Mouse (Mus musculus) left cerebral cortex, postnatal 10 days (tissue): ENCODE measurements around the gene Akap13. TPM values are rescaled to one million over a fixed set of nuclear protein-coding genes. Genes with fewer than 3 reads are reported as not detected.

Source experiments
- DNase-seq, 2 experiments: peaks; one replicate each; pipeline ENCODE4 v3.0.0; 2021 to 2022; ENCODE audit warnings: low spot score in 2 of 2, mixed read lengths in 1 of 2; ENCODE audit errors: extremely low spot score in 1 of 2
- intact Hi-C: fragments of 180-260 bp; cut with DNase I; formaldehyde crosslinking; loops from one replicate; pipeline ENCODE4 v1.15.1; 2025
- total RNA-seq, 2 experiments: library from RNA; stranded (reverse); gene quantifications; 2 replicates each; pipeline ENCODE4 v1.2.3; 2021

The Akap13 gene
- 10 to 100 TPM; 23.3 to 25.8 TPM for total RNA-seq

DNA sequence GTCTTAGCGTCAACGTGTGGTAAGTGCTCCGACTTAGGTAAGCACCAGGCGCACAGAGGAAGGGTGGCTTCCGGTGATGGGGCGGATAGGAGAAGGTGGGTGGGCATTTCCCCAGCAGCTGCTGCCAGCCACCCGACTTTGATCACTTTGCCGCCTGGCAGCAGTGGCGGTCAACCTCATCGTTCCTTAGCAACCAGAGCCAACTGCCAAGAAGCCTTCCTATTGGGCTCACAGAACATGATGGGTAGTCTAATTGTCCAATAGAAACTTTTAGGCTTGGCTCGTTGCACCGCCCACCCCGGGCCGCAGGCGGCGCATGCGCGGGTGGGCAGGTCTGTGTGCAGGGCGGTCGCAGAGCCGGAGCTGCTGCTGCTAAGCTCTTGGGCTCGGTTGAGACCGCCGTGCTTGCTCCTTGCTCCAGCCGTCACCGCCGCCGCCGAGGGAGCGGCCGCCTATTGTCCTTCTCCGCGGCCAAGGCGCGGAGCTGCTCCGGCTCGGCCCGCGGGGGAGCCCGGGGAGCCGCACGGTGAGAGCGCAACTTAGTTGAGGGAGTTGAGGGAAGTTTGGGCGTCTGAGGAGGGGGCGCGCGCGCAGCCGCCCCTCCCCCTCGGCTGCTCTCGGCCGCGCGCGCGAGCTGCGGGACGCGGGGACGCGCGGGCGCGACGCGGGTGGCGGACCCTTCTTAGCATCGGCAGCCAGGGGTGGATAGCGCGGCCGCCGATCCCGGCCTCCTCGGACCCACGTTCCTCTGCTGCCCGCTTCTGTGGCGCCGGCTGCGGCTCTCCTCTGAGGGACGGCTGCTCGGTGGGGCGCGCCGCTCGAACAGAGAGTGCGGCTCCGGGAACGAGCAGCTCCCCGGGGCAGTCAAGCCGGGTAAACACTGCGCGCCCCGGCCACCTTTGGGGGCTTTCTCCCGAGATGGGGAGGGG is at the start of gene Akap13:
Gene Akap13 (plus strand): TSS at position 312 of the 929 bp plus-strand sequence.
- DNase-seq: peak; percentile 96 to 97

DNA sequence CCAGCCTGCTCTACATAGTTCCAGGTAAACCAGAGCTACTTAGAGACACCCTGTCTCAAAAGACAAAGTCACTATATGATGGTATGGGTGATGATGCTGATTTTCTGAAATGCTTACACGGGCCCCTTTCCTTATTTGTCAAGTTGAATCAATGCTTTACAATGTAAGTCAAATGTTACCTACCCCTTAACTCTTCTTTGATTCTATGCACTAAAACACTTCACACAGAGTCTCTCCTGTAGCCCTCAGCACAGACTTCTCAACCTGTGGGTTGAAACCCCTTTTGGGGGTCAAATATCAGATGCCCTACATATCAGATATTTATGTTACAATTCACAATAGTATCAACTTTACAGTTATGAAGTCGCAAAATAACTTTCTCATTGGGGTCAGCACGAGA is 44.7 kb upstream of the Akap13 start:
- intact Hi-C loops: no loop called here

More for the DNA sequence above, at the start of gene Akap13:
- intact Hi-C loops: loop anchor here (5.0 kb wide), 1 partner anchor 102 kb away; no protein-coding TSS in a partner anchor

DNA sequence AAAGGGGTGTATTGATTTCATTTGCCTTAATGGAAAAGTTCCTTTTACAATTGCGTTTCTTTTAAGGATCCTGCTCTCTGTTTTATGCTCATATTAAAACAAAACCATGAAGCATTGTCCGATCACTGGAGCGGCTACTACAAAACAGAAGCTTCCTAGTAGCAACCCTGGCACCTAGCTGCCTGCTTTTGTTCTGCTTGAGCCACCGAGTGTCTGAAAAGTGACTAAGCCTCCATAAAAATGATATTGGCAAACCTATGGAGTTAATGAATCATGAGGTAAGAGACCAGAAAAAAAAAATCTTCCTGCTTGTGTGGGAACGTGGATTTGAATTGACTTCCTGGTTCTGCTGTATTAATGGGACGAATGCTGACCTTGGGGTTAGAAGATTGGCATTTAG is 44.1 kb upstream of the Akap13 start:
- no peak for DNase-seq
- intact Hi-C loops: no loop called here

More for the DNA sequence above, 44.7 kb upstream of the Akap13 start:
- DNase-seq: no peak

DNA sequence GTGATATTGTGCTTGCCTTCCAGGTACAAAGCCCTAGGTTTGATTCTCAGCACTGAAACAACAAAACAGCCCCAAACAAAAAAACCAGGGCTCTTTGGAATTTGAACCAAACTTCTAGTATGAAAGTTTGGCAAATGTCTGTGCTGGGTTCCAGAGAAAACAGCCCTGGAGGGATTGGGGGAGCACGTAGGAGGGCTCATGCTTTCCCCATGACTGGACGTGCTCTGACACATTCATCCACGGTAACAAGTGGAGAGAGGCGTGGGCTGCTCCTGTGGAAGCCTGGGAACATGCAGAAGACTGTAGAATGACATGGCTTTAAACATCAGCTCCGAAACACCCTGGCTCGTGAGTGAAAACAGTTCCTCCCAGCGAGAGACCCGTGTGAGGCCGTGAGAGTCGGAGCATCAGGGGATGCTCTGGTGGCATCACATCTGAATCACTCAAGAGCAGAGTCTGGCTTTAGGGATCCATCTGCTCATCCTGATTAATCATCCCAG is 43.3 kb upstream of the Akap13 start:
- intact Hi-C loops: no loop called here
- DNase-seq: no peak

DNA sequence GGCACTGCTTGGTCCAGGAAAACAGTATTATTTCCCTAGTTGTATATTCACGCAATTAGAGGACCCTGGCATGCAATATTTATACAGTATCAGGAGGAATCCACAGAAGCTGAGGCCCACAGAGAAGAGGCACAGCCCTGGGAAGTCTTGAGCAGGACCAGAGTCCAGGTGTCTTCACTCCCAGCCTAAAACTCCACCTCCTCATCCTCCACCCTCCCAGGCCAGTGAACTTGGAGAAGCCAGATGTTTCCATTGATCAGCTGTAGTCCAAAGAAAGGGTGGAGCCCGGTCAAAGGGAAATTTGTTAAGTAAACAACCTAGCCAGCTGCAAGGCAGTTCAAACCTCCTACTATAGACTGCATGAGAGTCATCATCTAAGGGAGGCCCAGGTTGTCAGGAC is 42.8 kb upstream of the Akap13 start:
- DNase-seq: no peak
- intact Hi-C loops: no loop called here

DNA sequence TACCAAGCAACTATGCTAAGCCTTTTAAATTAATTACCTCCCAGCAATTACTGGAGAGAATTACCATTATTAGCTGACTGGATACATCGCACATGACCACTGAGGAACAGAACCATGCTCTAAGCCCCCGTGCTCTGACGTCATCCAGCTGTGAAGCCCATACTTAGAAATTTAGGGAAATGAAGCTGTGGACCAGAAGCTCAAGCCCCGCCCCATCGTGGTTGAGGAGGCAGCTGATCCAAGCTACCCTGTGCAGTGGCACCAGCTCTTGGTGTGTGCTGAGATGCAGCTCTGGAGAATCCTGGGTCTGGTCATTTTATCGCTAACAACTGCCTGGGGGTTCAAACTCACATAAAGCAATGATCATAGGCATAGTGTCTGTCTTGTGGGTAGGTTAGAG is 41.4 kb upstream of the Akap13 start:
- DNase-seq: no peak
- intact Hi-C loops: no loop called here

DNA sequence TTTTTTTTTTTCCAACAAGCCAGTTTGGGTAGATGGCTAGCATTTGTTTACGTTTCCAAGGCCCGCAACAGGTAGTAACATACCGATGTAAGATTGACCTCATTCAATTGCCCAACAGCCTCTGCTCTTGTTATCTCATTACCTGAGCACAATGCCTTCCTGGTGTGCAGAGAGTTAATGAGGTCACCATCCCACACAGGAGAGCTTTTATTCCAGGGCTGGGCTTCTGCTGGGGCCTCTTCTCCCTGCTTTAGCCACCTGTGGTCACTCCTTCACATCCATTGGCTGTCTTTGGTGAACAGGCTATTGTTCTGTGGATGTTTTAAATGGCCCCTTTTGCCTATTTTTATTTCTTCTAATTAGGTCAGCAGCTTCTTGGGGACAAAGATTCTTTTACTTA is 41.0 kb upstream of the Akap13 start:
- intact Hi-C loops: no loop called here
- DNase-seq: no peak

DNA sequence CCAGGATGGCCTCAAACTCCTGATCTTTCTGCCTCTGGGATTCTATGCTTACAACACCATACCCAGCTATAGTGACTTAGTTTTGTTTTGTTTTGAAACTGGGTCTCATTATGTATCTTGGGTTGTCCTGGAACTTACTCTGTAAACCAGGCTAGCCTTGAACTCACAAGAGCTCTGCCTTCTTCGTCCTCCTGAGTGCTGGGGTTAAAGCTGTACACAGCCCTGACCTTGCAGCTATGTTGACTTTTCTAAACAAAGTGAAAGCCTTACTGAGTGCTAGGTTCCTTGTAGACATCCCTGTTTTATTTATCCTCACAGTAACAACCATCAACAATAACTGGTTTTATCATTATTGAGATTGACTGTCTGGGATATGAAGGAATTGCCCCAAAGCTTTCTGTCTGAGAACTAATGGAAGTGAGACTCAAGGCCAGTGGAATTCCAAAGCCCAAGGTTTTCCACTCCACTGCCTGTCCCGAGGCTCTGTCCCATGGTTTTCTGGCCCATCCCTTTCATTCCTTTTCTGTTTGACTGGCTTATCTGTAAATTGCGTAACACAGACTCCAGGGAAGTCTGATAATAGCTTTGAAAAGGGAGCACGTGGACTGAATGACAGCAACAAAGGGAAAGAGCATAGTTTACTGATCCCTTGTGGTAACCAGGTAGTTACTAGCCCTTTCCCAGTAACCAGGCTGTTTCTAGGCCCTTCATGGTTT is 40.0 kb upstream of the Akap13 start:
- DNase-seq: no peak
- intact Hi-C loops: no loop called here

DNA sequence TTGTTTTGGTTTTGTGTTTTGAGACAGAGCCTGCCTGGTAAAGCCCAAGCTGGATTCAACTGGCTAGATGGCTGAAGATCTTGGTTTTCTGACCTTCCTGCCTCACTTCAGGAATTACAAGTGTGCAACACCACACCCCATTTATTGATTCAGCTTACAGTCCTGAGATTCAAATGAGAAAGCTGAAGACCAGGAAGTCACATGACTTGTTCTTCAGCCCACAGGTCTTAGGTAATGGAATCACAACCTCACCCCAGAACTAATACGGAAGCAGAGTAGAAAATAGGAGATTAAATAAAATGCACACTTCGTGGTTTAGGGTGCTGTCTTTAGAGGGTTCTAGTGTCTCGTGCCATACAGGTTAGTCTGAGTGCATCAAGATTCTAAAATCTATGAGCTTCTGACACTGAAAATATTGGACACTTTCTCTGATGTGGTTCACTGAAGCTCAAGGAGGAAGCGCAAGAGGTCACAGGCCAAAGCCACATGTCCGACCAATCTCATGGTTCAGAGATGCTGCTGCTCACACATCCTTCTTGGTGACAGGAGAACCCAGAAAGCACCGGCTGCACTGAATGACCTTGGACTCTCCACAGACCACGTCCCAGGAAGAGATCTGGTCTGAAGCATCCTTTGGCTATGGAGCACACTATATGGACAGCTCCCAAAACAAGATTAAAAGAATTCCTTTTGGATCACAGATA is 39.3 kb upstream of the Akap13 start:
- intact Hi-C loops: no loop called here
- no peak for DNase-seq

DNA sequence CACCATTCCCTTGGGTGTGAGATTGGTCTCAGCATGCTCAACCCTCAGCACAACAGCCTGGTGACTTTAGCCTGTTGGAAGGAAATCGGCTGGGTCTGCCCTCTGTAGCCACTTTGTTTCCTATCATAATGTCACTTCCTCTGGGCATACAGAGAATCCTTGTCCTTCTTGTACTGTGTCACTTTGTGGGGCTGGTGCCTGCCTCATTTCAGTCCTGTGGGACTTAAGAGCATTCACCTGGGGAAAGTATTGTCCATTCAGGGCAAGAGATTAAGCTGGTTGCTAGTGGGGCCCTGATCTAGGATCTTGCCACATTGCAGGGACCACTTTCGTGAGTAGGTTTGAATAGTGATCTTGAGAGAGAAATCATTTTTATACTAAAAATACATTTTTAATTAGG is 34.4 kb upstream of the Akap13 start:
- intact Hi-C loops: no loop called here

DNA sequence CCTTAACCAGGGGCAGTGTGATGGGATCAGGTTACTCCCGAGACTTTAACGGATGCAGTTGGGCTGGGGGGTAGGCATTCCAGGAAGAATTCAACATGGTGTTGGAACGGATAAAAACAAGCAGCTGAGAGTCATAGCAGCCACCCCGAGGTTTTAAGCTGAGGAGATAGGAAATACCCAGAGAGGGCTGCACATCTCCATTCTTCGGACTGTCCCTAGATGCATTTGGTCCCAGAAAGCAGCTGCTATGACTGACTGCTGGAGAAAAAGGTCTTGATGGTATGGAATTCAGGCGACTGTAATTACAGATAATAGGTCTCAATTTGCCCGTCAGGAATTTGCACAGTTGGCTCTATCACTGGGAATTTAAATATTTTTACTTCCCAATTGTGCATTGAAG is 31.2 kb upstream of the Akap13 start:
- intact Hi-C loops: no loop called here
- no peak for DNase-seq

More for the DNA sequence above, 34.4 kb upstream of the Akap13 start:
- no peak for DNase-seq

DNA sequence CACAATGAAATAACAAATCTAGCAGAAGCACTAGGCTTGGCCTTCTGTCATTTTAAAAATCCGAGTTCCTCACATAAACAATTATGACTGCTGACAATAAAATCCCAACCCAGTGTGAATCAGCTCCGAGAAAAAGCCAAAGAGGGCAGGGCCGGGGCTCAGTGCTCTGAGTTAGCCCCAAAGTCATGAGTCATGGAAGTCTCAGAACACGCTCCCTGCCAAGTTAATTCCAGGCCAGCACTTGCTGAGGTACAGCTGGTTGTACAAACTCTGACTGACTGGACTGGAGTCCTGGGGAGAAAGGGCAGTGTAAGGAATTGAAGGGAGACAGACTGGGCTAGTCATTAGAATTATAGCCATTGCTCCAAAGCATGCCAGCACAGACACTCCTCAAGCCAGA is 28.0 kb upstream of the Akap13 start:
- intact Hi-C loops: no loop called here
- DNase-seq: peak in 1 of 2 experiments; percentile 21

DNA sequence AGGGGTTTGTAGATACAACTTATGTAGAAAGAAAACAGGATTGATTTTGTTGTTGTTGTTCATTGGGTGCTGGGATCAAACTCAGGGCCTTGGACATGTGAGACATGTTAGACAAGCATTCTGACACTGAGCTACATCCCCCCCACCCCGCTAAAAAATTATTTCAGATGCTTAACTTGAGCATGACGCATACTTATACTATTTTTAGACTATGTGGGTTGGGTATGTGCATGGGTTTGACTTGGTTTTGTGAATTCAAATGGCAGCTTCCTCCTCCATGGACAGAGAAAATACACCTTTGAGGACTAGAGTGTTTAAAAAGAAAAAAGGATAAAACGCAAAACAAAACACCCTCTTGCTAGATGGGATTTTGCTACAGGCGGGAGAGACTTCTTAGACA is 26.4 kb upstream of the Akap13 start:
- DNase-seq: no peak
- intact Hi-C loops: no loop called here

DNA sequence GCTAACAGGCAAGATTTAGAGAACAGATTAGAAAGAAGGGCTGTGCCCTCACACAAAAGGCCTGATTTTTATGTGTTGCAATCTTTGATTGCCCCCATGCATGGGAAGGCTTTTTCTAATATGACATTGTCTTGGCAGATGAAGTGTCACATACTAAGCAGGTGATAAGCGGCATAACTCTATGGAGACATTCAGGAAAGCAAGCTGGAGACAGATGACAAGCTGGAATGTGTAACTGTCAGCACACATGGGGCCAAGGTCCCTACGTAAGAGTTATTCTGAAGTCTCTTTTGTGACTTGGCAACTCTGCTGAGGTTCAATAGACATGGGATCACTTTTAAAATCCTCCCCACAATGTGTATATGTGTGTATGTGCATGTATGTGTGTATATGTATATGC is 24.8 kb upstream of the Akap13 start:
- no peak for DNase-seq
- intact Hi-C loops: no loop called here

DNA sequence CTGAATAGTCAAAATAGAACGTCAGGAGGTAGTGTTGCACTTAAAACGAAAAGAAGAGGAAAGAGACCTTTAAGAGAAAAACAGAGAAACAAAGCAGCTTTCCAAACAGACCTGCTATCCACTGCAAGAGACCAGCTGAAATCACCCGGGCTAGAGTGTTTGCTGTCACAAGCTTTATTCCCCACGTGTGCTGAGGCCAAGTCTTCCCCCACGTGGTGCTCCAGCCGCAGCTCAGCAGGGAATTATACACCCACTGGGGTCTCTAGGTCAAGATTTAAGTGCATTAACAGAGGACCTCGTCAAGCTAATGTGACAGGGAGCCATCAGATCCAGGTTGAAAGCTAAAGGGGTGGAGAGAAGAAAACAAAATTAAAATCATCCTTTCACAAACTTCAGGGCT is 24.3 kb upstream of the Akap13 start:
- intact Hi-C loops: no loop called here
- DNase-seq: no peak

DNA sequence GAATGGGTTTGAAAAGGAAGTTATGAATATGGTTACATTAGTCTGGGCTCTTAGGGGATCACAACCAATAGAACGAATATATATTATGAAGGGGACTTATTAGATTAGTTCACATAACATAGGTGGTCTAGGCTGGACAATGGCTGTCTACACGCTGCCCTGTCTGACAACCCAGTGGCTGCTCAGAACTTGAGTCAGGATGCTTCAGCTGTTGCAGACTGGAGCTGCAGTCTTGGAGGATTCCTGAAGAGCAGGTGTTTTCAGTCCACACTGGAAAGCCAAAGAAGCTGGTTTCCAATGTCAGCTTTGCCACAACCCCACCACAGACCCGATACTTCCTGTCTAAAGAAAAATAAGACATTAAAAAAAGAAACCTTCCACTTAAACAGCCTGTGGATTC is 23.3 kb upstream of the Akap13 start:
- DNase-seq: no peak
- intact Hi-C loops: no loop called here

DNA sequence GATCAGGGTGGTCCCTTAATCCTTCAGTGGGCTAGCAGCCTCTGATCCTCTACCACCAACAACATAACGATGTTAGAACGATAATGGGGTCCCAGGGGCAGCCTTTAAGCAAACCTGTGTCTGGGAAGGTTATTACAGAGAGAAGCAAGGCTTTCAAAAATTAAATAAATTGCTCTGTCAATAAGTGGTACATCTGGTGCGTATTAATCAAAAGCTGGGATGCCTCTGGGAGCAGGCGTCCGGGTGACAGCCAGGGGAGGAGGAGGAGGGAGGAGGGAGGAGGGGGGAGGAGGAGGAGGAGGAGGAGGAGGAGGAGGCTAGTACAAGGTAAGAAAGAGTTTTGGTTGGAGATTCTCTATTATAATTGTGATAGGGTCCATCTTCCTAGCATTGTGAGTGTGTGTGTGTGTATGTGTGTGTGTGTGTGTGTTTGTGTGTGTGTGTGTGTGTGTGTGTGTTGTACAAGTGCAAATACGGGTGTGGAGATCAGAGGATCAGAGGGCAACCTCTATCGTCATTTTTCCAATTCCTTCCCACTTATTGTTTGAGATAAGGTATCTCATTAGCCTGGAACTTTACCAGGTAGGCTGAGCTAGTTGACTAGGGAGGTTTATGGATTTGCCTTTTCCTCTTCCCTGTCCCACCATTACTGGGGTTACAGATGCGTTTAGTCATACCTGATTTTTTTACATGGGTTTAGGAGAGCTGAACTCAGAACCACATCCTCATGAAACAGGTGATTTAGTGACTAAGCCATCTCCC is 18.7 kb upstream of the Akap13 start:
- DNase-seq: no peak
- intact Hi-C loops: no loop called here

DNA sequence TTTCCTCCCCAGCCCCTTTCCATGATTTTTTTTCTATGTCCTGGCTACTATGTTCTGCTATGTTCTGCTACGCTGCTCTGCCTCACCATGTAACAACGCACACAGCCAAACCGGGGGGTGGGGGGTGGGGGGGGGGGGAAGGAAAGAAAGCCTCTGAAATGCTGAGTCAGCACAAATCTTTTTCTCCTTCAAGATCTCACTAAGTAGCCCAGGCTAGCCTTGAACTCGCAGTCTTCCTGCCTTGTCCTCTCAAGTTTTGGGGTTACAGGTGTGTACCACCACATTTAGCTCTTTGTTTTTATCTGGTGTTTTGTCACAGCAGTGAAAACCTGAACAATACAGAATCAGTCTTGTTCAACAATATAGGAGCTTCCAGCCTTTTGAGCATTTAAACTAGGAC is 15.8 kb upstream of the Akap13 start:
- no peak for DNase-seq
- intact Hi-C loops: no loop called here

DNA sequence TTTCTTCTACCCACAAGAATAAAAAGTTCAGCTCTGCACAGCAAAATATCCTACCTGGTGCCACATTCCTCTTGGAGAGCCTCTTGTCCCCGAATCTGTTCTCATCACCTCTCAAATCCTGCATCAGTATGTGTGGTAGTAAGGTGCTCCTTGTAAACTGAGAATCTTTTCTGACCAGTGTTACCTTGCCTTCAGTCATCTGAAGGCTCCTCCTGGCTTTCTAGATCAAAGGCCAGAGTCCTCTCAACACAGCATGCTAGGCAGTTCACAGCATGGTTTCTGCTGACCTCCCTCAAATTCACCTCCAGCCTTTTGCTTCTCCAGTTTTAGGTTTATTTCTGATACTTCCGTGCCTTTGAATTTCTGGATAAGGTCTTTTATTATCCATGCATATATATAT is 15.1 kb upstream of the Akap13 start:
- intact Hi-C loops: no loop called here
- DNase-seq: no peak
